Mouse (Mus musculus): ENCODE measurements around the gene Uap1. TPM values are rescaled to one million over a fixed set of nuclear protein-coding genes. Genes with fewer than 3 reads are reported as not detected.

Gene Uap1
- 73.9 and 113 TPM in 2 replicates for total RNA-seq (2017)

- ATAC-seq (replicated peaks in 1 of 2; ENCODE audit: insufficient read depth in 1 of 2, low FRiP score in 2 of 2, low TSS enrichment in 1 of 2, low read depth in 1 of 2, poor library complexity in 2 of 2, severe bottlenecking in 2 of 2): peak; percentile 94
Measured at GRCm38 (mm10) chr1:170174814-170175332, at the start of gene Uap1. Gene Uap1, minus strand, starts transcription at chr1:170174957.

- ATAC-seq (replicated peaks in 1 of 2; ENCODE audit: insufficient read depth in 1 of 2, low FRiP score in 2 of 2, low TSS enrichment in 1 of 2, low read depth in 1 of 2, poor library complexity in 2 of 2, severe bottlenecking in 2 of 2): no peak
Measured at GRCm38 (mm10) chr1:170223276-170223675, 48.5 kb upstream of the Uap1 start.

- ATAC-seq (replicated peaks in 1 of 2; ENCODE audit: insufficient read depth in 1 of 2, low FRiP score in 2 of 2, low TSS enrichment in 1 of 2, low read depth in 1 of 2, poor library complexity in 2 of 2, severe bottlenecking in 2 of 2): no peak
Measured at GRCm38 (mm10) chr1:170220351-170220750, 45.6 kb upstream of the Uap1 start.

GRCm38 (mm10) chr1:170218091-170218884, 43.5 kb upstream of the Uap1 start:
- peak; percentile 65 to 68; a peak in 2 of 4 replicates for ATAC-seq (replicated peaks in 1 of 2; ENCODE audit: insufficient read depth in 1 of 2, low FRiP score in 2 of 2, low TSS enrichment in 1 of 2, low read depth in 1 of 2, poor library complexity in 2 of 2, severe bottlenecking in 2 of 2)

GRCm38 (mm10) chr1:170215590-170215989, 40.8 kb upstream of the Uap1 start:
- no peak for ATAC-seq (replicated peaks in 1 of 2; ENCODE audit: insufficient read depth in 1 of 2, low FRiP score in 2 of 2, low TSS enrichment in 1 of 2, low read depth in 1 of 2, poor library complexity in 2 of 2, severe bottlenecking in 2 of 2)

- peak; percentile 88 to 94 for ATAC-seq (replicated peaks in 1 of 2; ENCODE audit: insufficient read depth in 1 of 2, low FRiP score in 2 of 2, low TSS enrichment in 1 of 2, low read depth in 1 of 2, poor library complexity in 2 of 2, severe bottlenecking in 2 of 2)
Measured at GRCm38 (mm10) chr1:170214757-170215522, 40.2 kb upstream of the Uap1 start, which contains the start of gene Uhmk1. Gene Uhmk1, minus strand, starts transcription at chr1:170215397.

GRCm38 (mm10) chr1:170214383-170214756, 39.6 kb upstream of the Uap1 start:
- ATAC-seq (replicated peaks in 1 of 2; ENCODE audit: insufficient read depth in 1 of 2, low FRiP score in 2 of 2, low TSS enrichment in 1 of 2, low read depth in 1 of 2, poor library complexity in 2 of 2, severe bottlenecking in 2 of 2): no peak

- ATAC-seq (replicated peaks in 1 of 2; ENCODE audit: insufficient read depth in 1 of 2, low FRiP score in 2 of 2, low TSS enrichment in 1 of 2, low read depth in 1 of 2, poor library complexity in 2 of 2, severe bottlenecking in 2 of 2): no peak
Measured at GRCm38 (mm10) chr1:170213181-170213879, 38.6 kb upstream of the Uap1 start.

- ATAC-seq (replicated peaks in 1 of 2; ENCODE audit: insufficient read depth in 1 of 2, low FRiP score in 2 of 2, low TSS enrichment in 1 of 2, low read depth in 1 of 2, poor library complexity in 2 of 2, severe bottlenecking in 2 of 2): no peak
Measured at GRCm38 (mm10) chr1:170206395-170206794, 31.6 kb upstream of the Uap1 start.

- peak; percentile 46 to 60; a peak in 2 of 4 replicates for ATAC-seq (replicated peaks in 1 of 2; ENCODE audit: insufficient read depth in 1 of 2, low FRiP score in 2 of 2, low TSS enrichment in 1 of 2, low read depth in 1 of 2, poor library complexity in 2 of 2, severe bottlenecking in 2 of 2)
Measured at GRCm38 (mm10) chr1:170200379-170200778, 25.6 kb upstream of the Uap1 start.

- ATAC-seq (replicated peaks in 1 of 2; ENCODE audit: insufficient read depth in 1 of 2, low FRiP score in 2 of 2, low TSS enrichment in 1 of 2, low read depth in 1 of 2, poor library complexity in 2 of 2, severe bottlenecking in 2 of 2): no peak
Measured at GRCm38 (mm10) chr1:170196211-170196610, 21.5 kb upstream of the Uap1 start.

- no peak for ATAC-seq (replicated peaks in 1 of 2; ENCODE audit: insufficient read depth in 1 of 2, low FRiP score in 2 of 2, low TSS enrichment in 1 of 2, low read depth in 1 of 2, poor library complexity in 2 of 2, severe bottlenecking in 2 of 2)
Measured at GRCm38 (mm10) chr1:170191925-170192324, 17.2 kb upstream of the Uap1 start.

- no peak for ATAC-seq (replicated peaks in 1 of 2; ENCODE audit: insufficient read depth in 1 of 2, low FRiP score in 2 of 2, low TSS enrichment in 1 of 2, low read depth in 1 of 2, poor library complexity in 2 of 2, severe bottlenecking in 2 of 2)
Measured at GRCm38 (mm10) chr1:170190225-170190624, 15.5 kb upstream of the Uap1 start.

GRCm38 (mm10) chr1:170188601-170189000, 13.8 kb upstream of the Uap1 start:
- ATAC-seq (replicated peaks in 1 of 2; ENCODE audit: insufficient read depth in 1 of 2, low FRiP score in 2 of 2, low TSS enrichment in 1 of 2, low read depth in 1 of 2, poor library complexity in 2 of 2, severe bottlenecking in 2 of 2): no peak

GRCm38 (mm10) chr1:170186531-170186930, 11.8 kb upstream of the Uap1 start:
- ATAC-seq (replicated peaks in 1 of 2; ENCODE audit: insufficient read depth in 1 of 2, low FRiP score in 2 of 2, low TSS enrichment in 1 of 2, low read depth in 1 of 2, poor library complexity in 2 of 2, severe bottlenecking in 2 of 2): no peak

- ATAC-seq (replicated peaks in 1 of 2; ENCODE audit: insufficient read depth in 1 of 2, low FRiP score in 2 of 2, low TSS enrichment in 1 of 2, low read depth in 1 of 2, poor library complexity in 2 of 2, severe bottlenecking in 2 of 2): peak; percentile 82 to 92
Measured at GRCm38 (mm10) chr1:170185137-170185536, 10.4 kb upstream of the Uap1 start.

GRCm38 (mm10) chr1:170182706-170183105, 7.9 kb upstream of the Uap1 start:
- ATAC-seq (replicated peaks in 1 of 2; ENCODE audit: insufficient read depth in 1 of 2, low FRiP score in 2 of 2, low TSS enrichment in 1 of 2, low read depth in 1 of 2, poor library complexity in 2 of 2, severe bottlenecking in 2 of 2): no peak

All from hematopoietic stem cell, adult 5-6 weeks (primary cell).